Mouse (Mus musculus) cerebellum, postnatal 4 days (tissue): ENCODE measurements around the gene Arhgap19.
A peak's percentile ranks its signal among the peaks of the same experiment; 100 is the strongest.

Experiments
- DNase-seq, 2 experiments: peaks; one replicate each; pipeline ENCODE4 v3.0.0; 2022; ENCODE audit warnings: low spot score in 2 of 2, mixed read lengths in 1 of 2

The Arhgap19 gene

DNA sequence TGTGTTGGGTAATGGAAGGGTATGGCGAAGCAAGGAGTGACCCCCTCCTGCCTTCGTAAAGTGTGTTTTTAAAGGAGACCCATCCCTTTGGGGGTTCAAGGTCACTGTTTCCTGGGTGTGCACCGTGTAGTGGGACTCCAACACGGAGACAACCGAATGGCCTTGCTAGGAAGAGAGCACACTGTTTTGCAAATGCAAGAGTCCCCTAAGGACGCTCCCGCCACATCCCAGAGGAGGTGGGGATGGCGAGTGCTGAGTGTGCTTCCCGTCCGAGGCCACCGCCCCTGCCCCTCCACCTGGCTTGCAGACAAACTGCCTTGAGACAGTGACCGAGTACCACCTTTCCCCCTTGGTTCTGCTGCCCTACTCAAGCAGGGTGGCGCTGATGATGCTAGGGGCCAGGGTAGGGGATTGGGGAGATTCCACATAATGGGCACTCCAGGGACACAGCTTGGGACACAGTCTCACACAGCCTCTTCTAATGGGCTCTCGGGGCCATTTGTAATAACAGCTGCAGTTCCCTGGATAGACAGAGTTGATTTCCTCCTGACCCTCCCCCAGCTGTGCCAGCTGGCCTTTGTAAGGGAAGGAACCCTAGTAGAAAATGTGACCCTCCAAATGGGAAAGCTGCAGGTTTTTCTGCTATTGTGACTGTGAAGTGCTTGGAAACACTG lies 30.0 kb upstream of the Arhgap19 start:
- no peak for DNase-seq

GRCm38 (mm10) chr19:41831101-41831570 lies 29.3 kb upstream of the Arhgap19 start:
- DNase-seq = peak in 1 of 2 experiments; percentile 27

DNA sequence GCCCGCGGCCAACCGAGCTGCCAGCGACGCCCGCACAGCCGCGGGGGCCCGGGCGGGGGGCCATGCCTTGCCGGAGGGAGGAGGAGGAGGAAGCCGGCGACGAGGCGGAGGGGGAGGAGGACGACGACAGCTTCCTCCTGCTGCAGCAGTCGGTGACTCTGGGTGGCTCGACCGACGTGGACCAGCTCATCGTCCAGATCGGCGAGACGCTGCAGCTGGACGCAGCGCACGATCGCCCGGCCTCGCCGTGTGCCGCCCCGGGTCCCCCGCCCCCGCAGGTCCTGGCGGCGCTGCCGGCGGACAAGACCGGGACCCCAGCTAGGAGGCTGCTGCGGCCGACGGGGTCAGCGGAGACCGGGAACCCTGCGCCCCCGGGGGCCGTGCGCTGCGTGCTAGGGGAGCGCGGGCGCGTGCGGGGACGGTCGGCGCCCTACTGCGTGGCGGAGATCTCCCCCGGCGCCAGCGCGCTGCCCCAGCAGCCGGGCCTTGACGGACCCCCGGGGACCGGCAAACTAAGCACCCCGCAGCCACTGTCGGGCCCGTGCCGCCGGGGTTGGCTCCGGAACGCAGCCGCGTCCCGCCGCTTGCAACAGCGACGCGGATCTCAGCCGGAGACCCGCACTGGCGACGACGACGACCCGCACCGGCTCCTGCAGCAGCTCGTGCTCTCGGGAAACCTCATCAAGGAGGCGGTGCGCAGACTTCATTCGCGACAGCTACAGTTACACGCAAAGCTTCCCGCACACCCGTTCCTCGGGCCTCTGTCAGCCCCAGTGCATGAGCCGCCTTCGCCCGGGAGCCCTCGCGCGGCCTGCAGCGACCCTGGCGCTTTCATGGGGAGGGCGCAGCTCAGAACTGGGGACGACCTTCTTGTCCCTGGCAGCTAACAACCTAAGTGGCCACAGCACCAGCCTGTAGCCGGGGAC lies 28.5 kb upstream of the Arhgap19 start:
- DNase-seq = peak in 1 of 2 experiments; percentile 49

- peak; percentile 70 to 86 for DNase-seq
Observed at GRCm38 (mm10) chr19:41829381-41830105, 27.7 kb upstream of the Arhgap19 start, which contains the start of gene Frat1. Gene Frat1, plus strand, starts transcription at chr19:41829970.

GRCm38 (mm10) chr19:41828941-41829340 lies 27.1 kb upstream of the Arhgap19 start:
- no peak for DNase-seq

DNA sequence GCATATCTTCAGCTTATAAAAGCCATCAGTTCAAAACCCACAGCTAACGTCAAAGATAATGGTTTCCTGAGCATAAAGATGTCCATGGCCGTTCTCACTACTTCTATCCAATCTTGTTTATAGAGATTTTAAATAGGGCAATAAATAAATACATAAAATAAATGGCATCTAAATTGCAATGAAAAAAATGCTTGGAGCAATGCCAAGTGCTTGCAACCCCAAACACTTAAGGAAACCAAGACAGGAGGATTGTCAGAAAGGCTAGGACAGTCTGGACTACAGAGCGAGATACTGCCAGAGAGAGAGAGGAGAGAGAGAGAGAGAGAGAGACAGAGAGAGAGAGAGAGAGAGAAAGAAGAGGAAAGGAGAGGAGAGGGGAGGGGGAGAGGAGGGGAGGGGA lies 24.7 kb upstream of the Arhgap19 start:
- no peak for DNase-seq

GRCm38 (mm10) chr19:41824950-41825349 lies 23.1 kb upstream of the Arhgap19 start:
- DNase-seq = no peak

DNA sequence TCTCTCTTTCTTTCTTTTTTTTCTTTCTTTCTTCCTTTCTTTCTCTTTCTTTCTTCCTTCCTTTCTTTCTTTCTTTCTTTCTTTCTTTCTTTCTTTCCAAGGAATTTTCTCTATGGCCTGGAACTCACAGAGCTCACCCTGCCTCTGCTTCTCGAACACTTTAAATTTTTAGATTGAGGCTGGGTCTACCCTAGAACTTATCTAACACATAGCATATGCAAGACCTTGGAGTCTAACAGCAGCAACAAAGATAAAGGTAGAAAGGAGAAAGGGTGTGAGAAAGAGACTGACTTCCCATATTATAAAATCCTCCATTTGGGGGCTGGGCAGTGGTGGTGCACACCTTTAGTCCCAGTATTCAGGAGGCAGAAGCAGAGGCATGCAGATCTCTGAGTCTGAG lies 20.7 kb upstream of the Arhgap19 start:
- no peak for DNase-seq

DNA sequence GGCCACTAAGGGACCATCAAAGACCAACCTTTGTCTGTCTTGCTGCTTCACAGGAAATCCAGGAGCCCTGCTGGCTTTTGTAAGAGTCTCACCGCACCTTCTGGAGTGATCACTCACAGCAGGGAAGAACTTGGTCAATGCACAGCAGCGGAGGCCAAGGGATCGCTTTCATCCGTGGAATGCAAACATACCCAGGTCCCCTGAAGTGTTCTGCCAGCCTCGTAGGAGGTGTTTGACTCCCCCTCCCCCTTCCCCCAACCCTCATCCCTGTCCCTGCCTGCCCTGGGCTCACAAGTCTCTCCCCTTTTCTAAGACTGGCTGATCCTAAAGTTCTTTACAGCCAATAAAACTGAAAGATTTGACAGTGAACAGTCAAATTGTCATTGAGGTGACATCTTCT lies 19.6 kb upstream of the Arhgap19 start:
- DNase-seq = no peak

DNA sequence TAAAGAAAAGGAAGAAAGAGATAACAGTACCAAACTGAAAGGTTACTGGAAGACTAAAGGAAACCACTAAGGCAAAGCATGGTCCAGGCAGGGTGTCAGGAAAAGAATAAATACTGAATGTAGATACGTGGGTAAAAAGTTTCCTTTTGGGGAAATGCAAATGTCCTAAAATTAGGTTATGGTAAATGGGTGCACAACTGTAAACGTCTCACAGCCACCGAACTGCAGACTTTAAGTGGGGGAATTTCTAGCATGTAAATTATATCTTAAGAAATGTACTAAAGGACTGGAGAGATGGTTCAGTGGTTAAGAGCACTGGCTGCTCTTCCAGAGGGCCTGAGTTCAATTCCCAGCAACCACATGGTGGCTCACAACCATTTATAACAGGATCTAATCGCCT lies 16.9 kb upstream of the Arhgap19 start:
- DNase-seq = no peak

GRCm38 (mm10) chr19:41817325-41817724 lies 15.5 kb upstream of the Arhgap19 start:
- no peak for DNase-seq

DNA sequence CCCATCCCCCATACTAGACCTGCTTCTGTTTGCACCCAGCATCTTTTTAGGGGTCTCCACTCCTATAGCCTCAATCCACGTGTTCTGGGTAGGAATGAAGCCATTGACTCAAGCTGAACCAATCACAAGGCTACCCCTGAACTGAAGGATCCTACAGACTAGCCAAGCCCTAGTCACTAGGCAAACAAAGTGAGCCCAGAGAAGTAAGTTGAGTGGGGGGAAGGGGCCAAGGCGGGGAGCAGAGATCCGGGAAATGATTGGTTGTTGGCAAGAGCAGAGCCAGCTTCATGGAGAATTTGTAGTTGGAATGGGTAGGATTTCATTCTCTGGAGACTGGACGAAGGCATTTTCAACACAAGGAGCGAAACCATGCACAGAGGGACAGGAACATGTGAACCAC lies 15.1 kb upstream of the Arhgap19 start:
- no peak for DNase-seq

- DNase-seq = no peak
Observed at GRCm38 (mm10) chr19:41816410-41816809, 14.6 kb upstream of the Arhgap19 start.

DNA sequence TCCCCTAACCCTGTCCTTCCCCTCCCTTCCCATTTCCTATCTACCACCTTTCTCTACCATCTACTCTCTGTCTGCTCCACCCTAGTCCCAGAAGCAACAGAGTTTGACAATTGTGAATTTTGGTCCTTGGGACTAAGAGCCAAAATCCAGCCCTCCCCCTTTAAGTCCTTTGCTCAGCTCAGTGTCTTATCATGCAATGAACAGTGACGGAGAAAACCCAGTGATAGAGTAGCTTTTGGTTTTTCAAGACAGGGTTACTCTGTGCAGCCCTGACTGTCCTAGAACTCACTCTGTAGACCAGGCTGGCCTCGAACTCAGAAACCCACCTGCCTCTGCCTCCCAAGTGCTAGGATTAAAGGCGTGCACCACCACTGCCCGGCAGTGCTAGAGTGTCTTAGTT lies 11.5 kb upstream of the Arhgap19 start:
- no peak for DNase-seq

DNA sequence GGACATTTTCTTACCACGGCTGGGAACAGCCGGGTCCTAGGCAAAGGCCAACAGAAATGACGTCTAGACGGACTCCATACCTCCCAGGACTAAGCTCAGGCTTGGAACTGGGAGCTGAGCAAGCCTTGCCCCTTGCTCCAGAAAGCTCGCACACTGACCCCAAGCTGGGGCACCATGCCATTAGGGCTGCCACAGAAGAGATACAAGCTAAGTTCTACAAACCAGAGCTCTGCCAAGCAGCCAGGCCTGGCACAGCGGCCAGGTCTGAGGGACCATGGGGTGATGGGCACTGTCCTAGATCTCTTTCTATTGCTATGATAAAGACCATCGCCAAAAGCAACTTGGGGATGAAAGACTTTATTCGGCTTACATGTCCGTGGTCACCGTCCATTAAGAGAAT lies 10.7 kb upstream of the Arhgap19 start:
- no peak for DNase-seq

- DNase-seq = no peak
Observed at GRCm38 (mm10) chr19:41810074-41810473, 8.2 kb upstream of the Arhgap19 start.

GRCm38 (mm10) chr19:41808104-41808634 lies 6.3 kb upstream of the Arhgap19 start:
- no peak for DNase-seq

DNA sequence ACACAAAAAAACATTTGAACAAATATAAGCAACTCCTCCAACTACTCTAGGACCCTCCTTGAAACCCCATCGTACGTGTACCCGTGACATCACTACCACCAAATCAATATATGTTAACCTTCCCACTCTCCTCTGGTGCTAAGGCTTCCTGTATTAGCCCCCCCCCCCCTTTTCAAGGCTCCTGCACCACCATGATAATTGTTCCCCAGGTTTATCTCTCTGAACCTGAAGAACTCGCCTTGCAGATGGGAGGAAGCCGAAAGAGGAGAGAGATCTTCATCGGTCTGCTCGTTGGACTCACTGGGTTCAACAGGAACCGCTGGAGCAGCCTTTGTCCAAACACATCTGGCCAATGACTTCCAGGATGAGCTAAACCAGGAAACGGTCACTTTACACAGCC lies 5.7 kb upstream of the Arhgap19 start:
- no peak for DNase-seq

DNA sequence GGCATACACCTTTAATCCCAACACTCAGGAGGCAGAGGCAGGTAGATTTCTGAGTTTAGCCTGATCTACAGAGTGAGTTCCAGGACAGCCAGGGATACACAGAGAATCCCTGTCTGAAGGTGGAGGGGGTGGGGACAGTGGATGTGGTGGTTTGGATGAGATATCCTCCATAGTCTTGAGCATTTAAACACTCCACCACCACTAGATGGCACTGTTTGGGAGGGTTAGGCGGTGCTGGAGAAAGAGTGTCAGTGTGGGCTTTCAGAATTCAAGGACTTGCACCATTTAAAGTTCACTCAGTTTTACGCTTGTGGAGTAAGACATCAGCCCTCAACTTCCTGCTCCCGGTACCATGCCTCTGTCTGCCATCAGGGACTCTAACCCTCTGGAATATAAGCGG lies 4.0 kb upstream of the Arhgap19 start:
- DNase-seq = no peak

DNA sequence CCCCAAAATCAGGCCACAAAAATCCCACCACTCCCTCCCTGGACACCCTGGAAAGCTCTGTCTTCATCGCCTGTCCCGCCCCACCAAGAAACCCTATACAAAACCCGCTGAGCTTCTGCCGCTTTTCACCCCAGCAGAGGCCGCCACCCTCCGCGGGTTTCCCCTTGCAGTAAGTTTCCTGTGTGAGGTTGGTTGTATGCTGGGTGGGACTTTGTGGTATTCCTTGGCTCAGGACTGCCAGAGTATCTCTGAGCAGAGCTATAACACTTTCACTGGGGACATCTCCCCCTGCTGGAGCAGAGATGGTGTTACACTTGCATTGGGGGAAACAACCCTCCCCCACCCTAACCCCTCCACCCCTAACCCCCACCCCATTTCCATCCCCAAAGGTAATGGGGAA lies 1.5 kb upstream of the Arhgap19 start:
- DNase-seq = no peak

- DNase-seq = no peak
Observed at GRCm38 (mm10) chr19:41800986-41801741, 683 bp downstream of the Arhgap19 start.
